11 mouse cellular contexts compared by ENCODE assay signal in the genomic region with DNA sequence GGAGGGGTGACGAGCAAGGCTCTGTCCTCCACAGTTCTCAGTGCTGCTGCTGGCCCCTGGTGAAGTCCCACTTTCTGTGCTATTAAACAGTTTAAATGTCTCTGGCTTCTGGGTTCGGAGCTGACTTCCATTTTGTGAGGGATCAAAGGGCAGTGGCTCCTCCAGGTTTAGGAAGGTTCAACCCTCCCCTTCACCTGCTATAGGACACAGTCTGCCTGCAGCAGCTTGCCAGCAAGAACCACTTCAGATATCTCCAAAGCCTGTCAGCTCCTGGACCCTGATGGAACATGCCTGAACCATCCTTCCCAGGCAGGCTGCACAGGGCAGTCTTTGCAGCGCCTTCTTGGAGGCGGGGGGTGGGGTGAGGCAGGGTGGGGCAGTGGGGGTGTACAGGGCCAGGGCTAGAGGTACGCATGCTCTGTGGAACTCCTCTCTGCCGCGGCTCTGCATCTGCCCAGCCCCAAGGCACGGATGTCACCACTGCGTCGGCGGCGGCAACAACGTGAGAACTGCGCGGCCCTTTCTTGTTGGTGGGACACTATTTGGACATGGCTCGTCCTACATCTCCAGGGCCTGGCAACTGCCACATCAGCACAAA.
DNase-seq lines count a peak whose midpoint lies in the region; ATAC-seq lines count a peak whose summit lies in the region.
"Had no signal": no experiment of that assay in that cellular context is flagged by ENCODE, and none has a peak within 500 bp of the region (broad histone marks: within the 10 kb centered on the region; RNA-seq: fewer than 3 reads in every experiment).

No protein-coding gene starts in this region.

- no peaks in the 10 kb centered on the region for H3K36me3 ChIP-seq in midbrain, embryonic 12.5 days
- H3K36me3 ChIP-seq in midbrain, embryonic 16.5 days (ENCODE audit: control insufficient read depth, insufficient read depth, low read length): no peaks in the 10 kb centered on the region
- H3K36me3 ChIP-seq in forebrain, embryonic 12.5 days (replicated peaks): no peaks in the 10 kb centered on the region
- H3K36me3 ChIP-seq in hindbrain, embryonic 12.5 days: no peaks in the 10 kb centered on the region
- no peaks in the 10 kb centered on the region for H3K36me3 ChIP-seq in stomach, embryonic 15.5 days

- H3K9ac ChIP-seq in midbrain, embryonic 12.5 days (replicated peaks): no peak overlapping the region
- H3K9ac ChIP-seq in midbrain, embryonic 16.5 days (ENCODE audit: low read depth, low read length): no peak overlapping the region
- H3K9ac ChIP-seq in forebrain, embryonic 12.5 days: no peak overlapping the region; the same call in 1 of the 2 replicates
- no peak overlapping the region for H3K9ac ChIP-seq in hindbrain, embryonic 12.5 days
- no peak overlapping the region for H3K9ac ChIP-seq in stomach, embryonic 15.5 days
- H3K9ac ChIP-seq: lung, embryonic 14.5 days had no signal

- peak overlapping the region; percentile 19; the same call in 1 of the 2 replicates for H3K4me2 ChIP-seq in midbrain, embryonic 12.5 days (replicated peaks)
- no peak overlapping the region for H3K4me2 ChIP-seq in midbrain, embryonic 16.5 days (ENCODE audit: low read length)
- H3K4me2 ChIP-seq in forebrain, embryonic 12.5 days: peak overlapping the region; percentile 35
- peak overlapping the region; percentile 24 for H3K4me2 ChIP-seq in hindbrain, embryonic 12.5 days (replicated peaks)
- peak overlapping the region; percentile 16; the same call in 1 of the 2 replicates for H3K4me2 ChIP-seq in stomach, embryonic 15.5 days
- H3K4me2 ChIP-seq: lung, embryonic 14.5 days had no signal

- 0 out of 2 replicates have a peak overlapping the region, but pooled peaks have one; percentile 35 for H3K27ac ChIP-seq in midbrain, embryonic 12.5 days (replicated peaks)
- H3K27ac ChIP-seq in midbrain, embryonic 16.5 days (ENCODE audit: low read length): no peak overlapping the region
- H3K27ac ChIP-seq in forebrain, embryonic 12.5 days: peak overlapping the region; percentile 73
- H3K27ac ChIP-seq in hindbrain, embryonic 12.5 days: peak overlapping the region; percentile 75
- H3K27ac ChIP-seq in stomach, embryonic 15.5 days: peak overlapping the region; percentile 65
- H3K27ac ChIP-seq: limb, embryonic 10.5 days had no signal

- ATAC-seq in midbrain, embryonic 12.5 days (ENCODE audit: low FRiP score, low read depth): peak; percentile 11; the same call in 1 of the 2 replicates
- no peak for ATAC-seq in midbrain, embryonic 16.5 days
- 0 out of 2 replicates have a peak, but pooled peaks have one; percentile 10 for ATAC-seq in forebrain, embryonic 12.5 days (ENCODE audit: low FRiP score)
- peak; percentile 41; the same call in 1 of the 2 replicates for ATAC-seq in hindbrain, embryonic 12.5 days (ENCODE audit: low FRiP score)
- peak; percentile 21; the same call in 1 of the 2 replicates for ATAC-seq in stomach, embryonic 15.5 days (ENCODE audit: insufficient read depth, low FRiP score, low read depth)
- no peak for ATAC-seq in inflammation-experienced regulatory T-cells, adult 6 months

- 75% methylated on average over 16 of the region's 16 CpGs for WGBS in midbrain, embryonic 12.5 days
- WGBS in midbrain, embryonic 16.5 days: 51% methylated on average over 16 of the region's 16 CpGs
- 43% methylated on average over 16 of the region's 16 CpGs for WGBS in forebrain, embryonic 12.5 days
- 34% methylated on average over 16 of the region's 16 CpGs for WGBS in hindbrain, embryonic 12.5 days
- 69% methylated on average over 16 of the region's 16 CpGs for WGBS in stomach, embryonic 15.5 days

- peaks cover 92% of the 10 kb centered on the region for H3K27me3 ChIP-seq in midbrain, embryonic 12.5 days
- H3K27me3 ChIP-seq in midbrain, embryonic 16.5 days (ENCODE audit: control insufficient read depth, insufficient read depth, low read depth, low read length): peaks cover 14% of the 10 kb centered on the region
- peaks cover 34% of the 10 kb centered on the region; the same call in 1 of the 2 replicates for H3K27me3 ChIP-seq in forebrain, embryonic 12.5 days
- H3K27me3 ChIP-seq in hindbrain, embryonic 12.5 days: peaks cover 72% of the 10 kb centered on the region
- 0 out of 2 replicates have a peak, but pooled peaks cover 3% of the 10 kb centered on the region for H3K27me3 ChIP-seq in stomach, embryonic 15.5 days (replicated peaks)

- H3K9me3 ChIP-seq in midbrain, embryonic 12.5 days: no peaks in the 10 kb centered on the region
- H3K9me3 ChIP-seq in midbrain, embryonic 16.5 days (replicated peaks; ENCODE audit: control insufficient read depth, low read length, poor library complexity, severe bottlenecking): no peaks in the 10 kb centered on the region
- H3K9me3 ChIP-seq in forebrain, embryonic 12.5 days: no peaks in the 10 kb centered on the region
- H3K9me3 ChIP-seq in hindbrain, embryonic 12.5 days (replicated peaks): no peaks in the 10 kb centered on the region
- H3K9me3 ChIP-seq in stomach, embryonic 15.5 days: no peaks in the 10 kb centered on the region
- H3K9me3 ChIP-seq: limb, embryonic 10.5 days had no signal

- no peak overlapping the region for H3K4me3 ChIP-seq in midbrain, embryonic 12.5 days
- no peak overlapping the region for H3K4me3 ChIP-seq in midbrain, embryonic 16.5 days (ENCODE audit: low read depth, low read length)
- no peak overlapping the region for H3K4me3 ChIP-seq in forebrain, embryonic 12.5 days (replicated peaks)
- H3K4me3 ChIP-seq in hindbrain, embryonic 12.5 days: no peak overlapping the region
- H3K4me3 ChIP-seq in stomach, embryonic 15.5 days (replicated peaks): no peak overlapping the region
- H3K4me3 ChIP-seq: limb, embryonic 10.5 days had no signal

- H3K4me1 ChIP-seq in midbrain, embryonic 12.5 days: peaks cover 97% of the 10 kb centered on the region
- H3K4me1 ChIP-seq in midbrain, embryonic 16.5 days (ENCODE audit: control insufficient read depth, insufficient read depth, low read length): peaks cover 28% of the 10 kb centered on the region
- H3K4me1 ChIP-seq in forebrain, embryonic 12.5 days: peaks cover 100% of the 10 kb centered on the region
- H3K4me1 ChIP-seq in hindbrain, embryonic 12.5 days: peaks cover 85% of the 10 kb centered on the region
- peaks cover 63% of the 10 kb centered on the region for H3K4me1 ChIP-seq in stomach, embryonic 15.5 days

- no peak for DNase-seq in cerebellum, adult 18-20 months
- DNase-seq: cerebellum, adult 11 months; kidney, postnatal 36 days; lung, embryonic 14.5 days had no signal

Comparison
In these comparisons a context has a peak if more than half of its experiments do, and no peak if none do; other contexts are left out.
1. ATAC-seq: peak in midbrain, embryonic 12.5 days (single experiment), forebrain, embryonic 12.5 days (single experiment), hindbrain, embryonic 12.5 days (single experiment) and stomach, embryonic 15.5 days (single experiment); none in midbrain, embryonic 16.5 days (single experiment) and inflammation-experienced regulatory T-cells, adult 6 months (single experiment).